Comparison of ENCODE assay signal across 15 mouse cellular contexts in genomic region chr10:80717281-80717680, GRCm38 (mm10).
"Had no signal": no experiment of that assay in that cellular context is flagged by ENCODE, and none has a peak within 500 bp of the region (broad histone marks: within the 10 kb centered on the region; RNA-seq: fewer than 3 reads in every experiment).

No protein-coding gene starts in this region.

- ATAC-seq: lung, postnatal 0 days; midbrain, embryonic 13.5 days had no signal

- H3K9me3 ChIP-seq: limb, embryonic 10.5 days; limb, embryonic 13.5 days; liver, embryonic 13.5 days; megakaryocyte, embryonic 14.5 days; midbrain, embryonic 10.5 days; midbrain, embryonic 13.5 days had no signal

- H3K4me2 ChIP-seq: limb, embryonic 13.5 days; liver, embryonic 13.5 days; lung, embryonic 14.5 days; midbrain, embryonic 13.5 days had no signal

- DNase-seq: kidney, adult 9 months; kidney, postnatal 14 days; layer of hippocampus, adult 9-11 months; liver; liver, embryonic 13.5 days; lung, embryonic 14.5 days; thymus, adult 18-20 months; thymus, postnatal 36 days had no signal

- H3K4me3 ChIP-seq: layer of hippocampus, adult 2 months; limb, embryonic 10.5 days; limb, embryonic 13.5 days; liver, embryonic 13.5 days; midbrain, embryonic 10.5 days; midbrain, embryonic 13.5 days had no signal

- H3K4me1 ChIP-seq: limb, embryonic 10.5 days; limb, embryonic 13.5 days; liver, embryonic 13.5 days; midbrain, embryonic 10.5 days; midbrain, embryonic 13.5 days had no signal

- H3K9ac ChIP-seq: limb, embryonic 13.5 days; liver, embryonic 13.5 days; lung, embryonic 14.5 days; midbrain, embryonic 13.5 days had no signal

- H3K27ac ChIP-seq: layer of hippocampus, adult 2 months; limb, embryonic 10.5 days; limb, embryonic 13.5 days; liver, embryonic 13.5 days; midbrain, embryonic 10.5 days; midbrain, embryonic 13.5 days had no signal

- H3K27me3 ChIP-seq: limb, embryonic 13.5 days; liver, embryonic 13.5 days; megakaryocyte, embryonic 14.5 days; midbrain, embryonic 13.5 days had no signal
